Mouse (Mus musculus): ENCODE results near the gene Fcer2a. TPM values are rescaled to one million over a fixed set of nuclear protein-coding genes. Genes with fewer than 3 reads are reported as not detected.
A peak's percentile ranks its signal among the peaks of the same experiment; 100 is the strongest.

Gene Fcer2a
- polyA plus RNA-seq (2014; fragmentation: Nextera tagmentation; extraction: Ambion mirVana) = 0.33 and 0.37 TPM in 2 replicates

GRCm38 (mm10) chr8:3694121-3694520 is at the start of gene Fcer2a:
Gene Fcer2a, minus strand, starts transcription at chr8:3694175.
- H3K36me3 ChIP-seq (replicated peaks; ENCODE audit: control insufficient read depth, insufficient read depth) = no peaks in the 10 kb centered on the region
- DNase-seq (ENCODE audit: low spot score) = no peak
- no peak within 1 kb of the TSS for H3K4me2 ChIP-seq (replicated peaks)
- no peak within 1 kb of the TSS for H3K9ac ChIP-seq
- ATAC-seq (ENCODE audit: low FRiP score) = no peak
- no peak within 1 kb of the TSS for H3K27ac ChIP-seq
- no peak within 1 kb of the TSS for H3K4me3 ChIP-seq (replicated peaks; ENCODE audit: low read length)
- H3K9me3 ChIP-seq (ENCODE audit: control insufficient read depth, low read length) = no peaks in the 10 kb centered on the region
- WGBS = 89% methylated on average over 3 of the region's 3 CpGs
- no peaks in the 10 kb centered on the region for H3K4me1 ChIP-seq (replicated peaks; ENCODE audit: control insufficient read depth, insufficient read depth, low read length)
- no peaks in the 10 kb centered on the region for H3K27me3 ChIP-seq (ENCODE audit: control insufficient read depth, insufficient read depth, low read length)

- H3K4me1 ChIP-seq (replicated peaks; ENCODE audit: control insufficient read depth, insufficient read depth, low read length) = no peaks in the 10 kb centered on the region
- no peak for DNase-seq (ENCODE audit: low spot score)
- H3K36me3 ChIP-seq (replicated peaks; ENCODE audit: control insufficient read depth, insufficient read depth) = no peaks in the 10 kb centered on the region
- ATAC-seq (ENCODE audit: low FRiP score) = no peak
- no peak overlapping the region for H3K9ac ChIP-seq
- 90% methylated on average over 2 of the region's 2 CpGs for WGBS
- H3K9me3 ChIP-seq (ENCODE audit: control insufficient read depth, low read length) = no peaks in the 10 kb centered on the region
- H3K27ac ChIP-seq = no peak overlapping the region
- no peak overlapping the region for H3K4me3 ChIP-seq (replicated peaks; ENCODE audit: low read length)
- H3K4me2 ChIP-seq (replicated peaks) = no peak overlapping the region
- H3K27me3 ChIP-seq (ENCODE audit: control insufficient read depth, insufficient read depth, low read length) = no peaks in the 10 kb centered on the region
Measured at GRCm38 (mm10) chr8:3736947-3737346, 43.0 kb upstream of the Fcer2a start.

GRCm38 (mm10) chr8:3735599-3735998 is 41.6 kb upstream of the Fcer2a start:
- ATAC-seq (ENCODE audit: low FRiP score) (no peak), DNase-seq (ENCODE audit: low spot score) (no peak)
- no peaks in the 10 kb centered on the region for H3K36me3 ChIP-seq (replicated peaks; ENCODE audit: control insufficient read depth, insufficient read depth)
- no peak overlapping the region for H3K9ac ChIP-seq
- no peaks in the 10 kb centered on the region for H3K9me3 ChIP-seq (ENCODE audit: control insufficient read depth, low read length)
- WGBS = 94% methylated on average over 2 of the region's 2 CpGs
- no peaks in the 10 kb centered on the region for H3K27me3 ChIP-seq (ENCODE audit: control insufficient read depth, insufficient read depth, low read length)
- H3K27ac ChIP-seq = no peak overlapping the region
- H3K4me2 ChIP-seq (replicated peaks) = no peak overlapping the region
- H3K4me3 ChIP-seq (replicated peaks; ENCODE audit: low read length) = no peak overlapping the region
- no peaks in the 10 kb centered on the region for H3K4me1 ChIP-seq (replicated peaks; ENCODE audit: control insufficient read depth, insufficient read depth, low read length)

- DNase-seq (ENCODE audit: low spot score) (no peak), ATAC-seq (ENCODE audit: low FRiP score) (no peak)
- WGBS = 57% methylated on average over 1 of the region's 1 CpGs
- H3K4me3 ChIP-seq (replicated peaks; ENCODE audit: low read length) = no peak overlapping the region
- H3K27ac ChIP-seq = no peak overlapping the region
- no peaks in the 10 kb centered on the region for H3K36me3 ChIP-seq (replicated peaks; ENCODE audit: control insufficient read depth, insufficient read depth)
- no peaks in the 10 kb centered on the region for H3K9me3 ChIP-seq (ENCODE audit: control insufficient read depth, low read length)
- H3K27me3 ChIP-seq (ENCODE audit: control insufficient read depth, insufficient read depth, low read length) = no peaks in the 10 kb centered on the region
- H3K4me1 ChIP-seq (replicated peaks; ENCODE audit: control insufficient read depth, insufficient read depth, low read length) = no peaks in the 10 kb centered on the region
- no peak overlapping the region for H3K4me2 ChIP-seq (replicated peaks)
- H3K9ac ChIP-seq = no peak overlapping the region
Measured at GRCm38 (mm10) chr8:3734084-3734483, 40.1 kb upstream of the Fcer2a start.

GRCm38 (mm10) chr8:3721041-3721440 is 27.1 kb upstream of the Fcer2a start:
- Histone ChIP-seq H3K9ac (no peak overlapping the region), H3K27me3 (ENCODE audit: control insufficient read depth, insufficient read depth, low read length) (no peaks in the 10 kb centered on the region), H3K4me3 (replicated peaks; ENCODE audit: low read length) (no peak overlapping the region), H3K9me3 (ENCODE audit: control insufficient read depth, low read length) (no peaks in the 10 kb centered on the region), H3K4me1 (replicated peaks; ENCODE audit: control insufficient read depth, insufficient read depth, low read length) (no peaks in the 10 kb centered on the region), H3K4me2 (replicated peaks) (no peak overlapping the region), H3K27ac (no peak overlapping the region), H3K36me3 (replicated peaks; ENCODE audit: control insufficient read depth, insufficient read depth) (no peaks in the 10 kb centered on the region)
- ATAC-seq (ENCODE audit: low FRiP score) (no peak), DNase-seq (ENCODE audit: low spot score) (peak; percentile 56)
- 28% methylated on average over 1 of the region's 1 CpGs for WGBS

- H3K9ac ChIP-seq = no peak within 1 kb of the TSS
- ATAC-seq (ENCODE audit: low FRiP score) (no peak), DNase-seq (ENCODE audit: low spot score) (no peak)
- no peaks in the 10 kb centered on the region for H3K4me1 ChIP-seq (replicated peaks; ENCODE audit: control insufficient read depth, insufficient read depth, low read length)
- H3K27ac ChIP-seq = no peak within 1 kb of the TSS
- no peaks in the 10 kb centered on the region for H3K27me3 ChIP-seq (ENCODE audit: control insufficient read depth, insufficient read depth, low read length)
- H3K36me3 ChIP-seq (replicated peaks; ENCODE audit: control insufficient read depth, insufficient read depth) = no peaks in the 10 kb centered on the region
- no peak within 1 kb of the TSS for H3K4me2 ChIP-seq (replicated peaks)
- H3K9me3 ChIP-seq (ENCODE audit: control insufficient read depth, low read length) = no peaks in the 10 kb centered on the region
- WGBS = 75% methylated on average over 5 of the region's 5 CpGs
- H3K4me3 ChIP-seq (replicated peaks; ENCODE audit: low read length) = no peak within 1 kb of the TSS
Measured at GRCm38 (mm10) chr8:3720551-3720950, 26.6 kb upstream of the Fcer2a start, which contains the start of gene Clec4g. Gene Clec4g, minus strand, starts transcription at chr8:3720651.

GRCm38 (mm10) chr8:3718559-3718958 is 24.6 kb upstream of the Fcer2a start:
- WGBS = 16% methylated on average over 14 of the region's 14 CpGs
- no peaks in the 10 kb centered on the region for H3K4me1 ChIP-seq (replicated peaks; ENCODE audit: control insufficient read depth, insufficient read depth, low read length)

GRCm38 (mm10) chr8:3717321-3717954 is 23.5 kb upstream of the Fcer2a start:
- no peaks in the 10 kb centered on the region for H3K27me3 ChIP-seq (ENCODE audit: control insufficient read depth, insufficient read depth, low read length)
- no peak overlapping the region for H3K27ac ChIP-seq
- no peaks in the 10 kb centered on the region for H3K4me1 ChIP-seq (replicated peaks; ENCODE audit: control insufficient read depth, insufficient read depth, low read length)
- H3K36me3 ChIP-seq (replicated peaks; ENCODE audit: control insufficient read depth, insufficient read depth) = no peaks in the 10 kb centered on the region
- no peak for DNase-seq (ENCODE audit: low spot score)
- WGBS = 91% methylated on average over 12 of the region's 12 CpGs
- no peak overlapping the region for H3K4me2 ChIP-seq (replicated peaks)
- H3K4me3 ChIP-seq (replicated peaks; ENCODE audit: low read length) = no peak overlapping the region
- no peaks in the 10 kb centered on the region for H3K9me3 ChIP-seq (ENCODE audit: control insufficient read depth, low read length)
- no peak overlapping the region for H3K9ac ChIP-seq
- ATAC-seq (ENCODE audit: low FRiP score) = no peak

More at GRCm38 (mm10) chr8:3718559-3718958, 24.6 kb upstream of the Fcer2a start:
- Histone ChIP-seq H3K27me3 (ENCODE audit: control insufficient read depth, insufficient read depth, low read length) (no peaks in the 10 kb centered on the region), H3K4me2 (replicated peaks) (no peak overlapping the region), H3K4me3 (replicated peaks; ENCODE audit: low read length) (no peak overlapping the region), H3K9ac (no peak overlapping the region), H3K27ac (no peak overlapping the region), H3K36me3 (replicated peaks; ENCODE audit: control insufficient read depth, insufficient read depth) (no peaks in the 10 kb centered on the region), H3K9me3 (ENCODE audit: control insufficient read depth, low read length) (no peaks in the 10 kb centered on the region)
- ATAC-seq (ENCODE audit: low FRiP score) (peak; percentile 31; the same call in 1 of the 2 replicates), DNase-seq (ENCODE audit: low spot score) (peak; percentile 38)

GRCm38 (mm10) chr8:3711646-3712045 is 17.7 kb upstream of the Fcer2a start:
- DNase-seq (ENCODE audit: low spot score) (no peak), ATAC-seq (ENCODE audit: low FRiP score) (no peak)
- 62% methylated on average over 2 of the region's 2 CpGs for WGBS
- no peaks in the 10 kb centered on the region for H3K4me1 ChIP-seq (replicated peaks; ENCODE audit: control insufficient read depth, insufficient read depth, low read length)
- no peak overlapping the region for H3K4me2 ChIP-seq (replicated peaks)
- H3K36me3 ChIP-seq (replicated peaks; ENCODE audit: control insufficient read depth, insufficient read depth) = no peaks in the 10 kb centered on the region
- H3K9me3 ChIP-seq (ENCODE audit: control insufficient read depth, low read length) = no peaks in the 10 kb centered on the region
- H3K27ac ChIP-seq = no peak overlapping the region
- no peaks in the 10 kb centered on the region for H3K27me3 ChIP-seq (ENCODE audit: control insufficient read depth, insufficient read depth, low read length)
- H3K4me3 ChIP-seq (replicated peaks; ENCODE audit: low read length) = no peak overlapping the region
- no peak overlapping the region for H3K9ac ChIP-seq

- H3K36me3 ChIP-seq (replicated peaks; ENCODE audit: control insufficient read depth, insufficient read depth) = no peaks in the 10 kb centered on the region
- no peak overlapping the region for H3K9ac ChIP-seq
- no peak overlapping the region for H3K4me3 ChIP-seq (replicated peaks; ENCODE audit: low read length)
- ATAC-seq (ENCODE audit: low FRiP score) (no peak), DNase-seq (ENCODE audit: low spot score) (no peak)
- H3K9me3 ChIP-seq (ENCODE audit: control insufficient read depth, low read length) = no peaks in the 10 kb centered on the region
- no peak overlapping the region for H3K27ac ChIP-seq
- 87% methylated on average over 3 of the region's 3 CpGs for WGBS
- H3K27me3 ChIP-seq (ENCODE audit: control insufficient read depth, insufficient read depth, low read length) = no peaks in the 10 kb centered on the region
- no peaks in the 10 kb centered on the region for H3K4me1 ChIP-seq (replicated peaks; ENCODE audit: control insufficient read depth, insufficient read depth, low read length)
- H3K4me2 ChIP-seq (replicated peaks) = no peak overlapping the region
Measured at GRCm38 (mm10) chr8:3710312-3710711, 16.3 kb upstream of the Fcer2a start.
